Mouse (Mus musculus): ENCODE data around the gene Cldn10. TPM values are rescaled to one million over a fixed set of nuclear protein-coding genes. Genes with fewer than 3 reads are reported as not detected.
"Not testable (repeated sequence)": the region's sequence is repeated elsewhere in the genome, so short reads cannot be mapped to it uniquely, and the experiment has no call there.

Gene Cldn10
- polyA plus RNA-seq, 1 experiment, result 0.16 TPM

DNA sequence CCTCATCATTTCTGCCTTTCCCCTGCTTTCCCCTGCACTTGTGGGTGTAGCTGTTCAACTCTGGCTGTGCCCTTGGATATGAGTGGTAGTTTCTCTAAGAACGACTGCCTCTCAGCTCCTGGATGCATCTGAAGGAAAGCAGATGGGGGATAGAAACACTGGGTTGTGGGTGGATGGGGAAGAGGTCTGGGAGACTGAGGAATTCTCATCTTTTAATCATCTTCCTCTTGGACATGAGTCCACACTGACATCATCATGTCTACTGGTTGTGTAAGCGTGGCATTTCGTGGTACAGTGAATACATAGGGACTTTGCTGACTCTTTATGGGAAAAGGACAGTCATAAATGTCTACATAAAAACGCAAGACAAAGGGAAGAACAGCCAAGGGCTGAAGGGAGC is 31.7 kb upstream of the Cldn10 start:
- H3K4me1 ChIP-seq (ENCODE audit: control insufficient read depth, insufficient read depth, low read length), result no peaks in the 10 kb centered on the region
- H3K4me3 ChIP-seq (ENCODE audit: control insufficient read depth, low read depth, low read length), result no peak overlapping the region
- no peaks in the 10 kb centered on the region for H3K27me3 ChIP-seq (ENCODE audit: control insufficient read depth, insufficient read depth, low read length)
- no peaks in the 10 kb centered on the region for H3K36me3 ChIP-seq (ENCODE audit: control insufficient read depth, insufficient read depth, low read length)
- H3K27ac ChIP-seq (ENCODE audit: control insufficient read depth, insufficient read depth, low read depth, low read length), result no peak overlapping the region
- TF ChIP-seq CTCF (IDR thresholded peaks at IDR 0.05; ENCODE audit: control insufficient read depth, insufficient read depth, insufficient replicate concordance, low read depth, low read length), result no peak
- TF ChIP-seq POLR2A (IDR thresholded peaks at IDR 0.05; ENCODE audit: control insufficient read depth, low read depth, low read length), result no peak

DNA sequence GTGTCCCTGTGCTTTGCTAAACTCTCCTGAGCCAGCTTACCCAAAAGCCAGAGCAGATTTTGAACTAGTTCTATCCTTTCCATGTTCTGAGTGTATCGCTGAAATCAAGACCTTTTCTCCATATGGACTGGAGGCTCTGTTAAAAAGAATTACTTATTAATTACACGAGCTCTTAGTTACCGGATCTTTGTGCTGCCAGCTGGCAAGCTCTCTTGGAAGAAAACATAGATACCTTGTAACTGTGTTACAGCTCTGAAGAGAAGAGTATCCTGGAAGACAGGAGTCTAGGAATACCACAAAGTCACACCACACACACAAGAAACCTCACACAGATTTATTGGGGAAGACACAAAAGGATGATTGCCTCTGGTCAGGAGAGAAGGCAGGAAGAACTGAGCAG is 31.1 kb upstream of the Cldn10 start:
- TF ChIP-seq POLR2A (IDR thresholded peaks at IDR 0.05; ENCODE audit: control insufficient read depth, low read depth, low read length), result no peak
- no peak for TF ChIP-seq CTCF (IDR thresholded peaks at IDR 0.05; ENCODE audit: control insufficient read depth, insufficient read depth, insufficient replicate concordance, low read depth, low read length)
- no peaks in the 10 kb centered on the region for H3K4me1 ChIP-seq (ENCODE audit: control insufficient read depth, insufficient read depth, low read length)
- no peaks in the 10 kb centered on the region for H3K36me3 ChIP-seq (ENCODE audit: control insufficient read depth, insufficient read depth, low read length)
- no peaks in the 10 kb centered on the region for H3K27me3 ChIP-seq (ENCODE audit: control insufficient read depth, insufficient read depth, low read length)
- H3K27ac ChIP-seq (ENCODE audit: control insufficient read depth, insufficient read depth, low read depth, low read length), result no peak overlapping the region
- peak overlapping the region; percentile 10; the same call in 1 of the 2 replicates for H3K4me3 ChIP-seq (ENCODE audit: control insufficient read depth, low read depth, low read length)

DNA sequence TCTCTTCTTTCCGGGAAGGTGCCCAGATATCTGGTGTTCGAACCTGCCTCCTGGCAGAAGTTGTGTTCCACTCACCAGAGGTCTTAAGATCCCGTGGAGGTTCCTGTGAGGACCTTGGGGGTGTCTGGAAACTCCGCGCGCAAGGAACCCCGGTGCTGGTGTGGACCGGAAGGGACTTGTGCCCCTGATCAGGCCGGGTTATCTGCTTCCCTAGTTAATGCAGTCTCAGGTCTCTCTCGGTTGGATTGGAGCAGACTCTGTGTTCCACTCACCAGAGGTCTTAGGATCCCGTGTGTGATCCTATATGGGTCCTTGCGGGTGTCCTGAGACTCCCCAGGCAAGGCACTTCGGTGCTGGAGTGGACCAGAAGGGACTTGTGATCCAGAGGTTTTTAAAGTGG is 24.3 kb upstream of the Cldn10 start:
- not testable (repeated sequence) for H3K4me1 ChIP-seq (ENCODE audit: control insufficient read depth, insufficient read depth, low read length); H3K27me3 ChIP-seq (ENCODE audit: control insufficient read depth, insufficient read depth, low read length); H3K36me3 ChIP-seq (ENCODE audit: control insufficient read depth, insufficient read depth, low read length); H3K27ac ChIP-seq (ENCODE audit: control insufficient read depth, insufficient read depth, low read depth, low read length); H3K4me3 ChIP-seq (ENCODE audit: control insufficient read depth, low read depth, low read length)

DNA sequence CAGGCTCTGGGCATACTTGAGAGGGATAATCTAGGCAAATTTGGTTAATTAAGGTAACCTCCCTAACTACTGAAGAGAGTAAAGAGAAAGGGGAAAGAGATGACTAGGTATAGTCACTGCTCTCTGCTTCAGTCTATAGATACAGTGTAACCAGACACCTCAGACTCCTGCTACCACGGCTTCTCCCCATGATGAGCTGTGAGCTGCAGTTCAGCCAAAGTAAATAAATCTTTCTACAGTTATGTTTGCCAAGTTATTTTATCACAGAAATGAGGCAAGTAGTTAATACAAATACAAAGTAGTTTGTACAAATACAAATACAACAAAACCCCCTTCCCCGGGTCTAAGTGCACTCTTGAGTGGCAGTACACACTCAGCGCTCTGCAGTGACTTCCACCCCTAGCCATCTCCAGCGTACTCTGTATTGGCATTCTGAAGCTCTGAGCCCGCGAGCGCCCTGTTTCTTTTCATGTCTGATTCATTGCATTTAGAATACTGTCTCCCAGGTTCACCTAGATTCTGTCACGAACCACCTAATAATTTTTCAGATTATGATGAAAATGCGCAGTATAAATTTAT is 23.7 kb upstream of the Cldn10 start:
- Histone ChIP-seq H3K4me3 (ENCODE audit: control insufficient read depth, low read depth, low read length) (no peak overlapping the region), H3K36me3 (ENCODE audit: control insufficient read depth, insufficient read depth, low read length) (no peaks in the 10 kb centered on the region), H3K4me1 (ENCODE audit: control insufficient read depth, insufficient read depth, low read length) (no peaks in the 10 kb centered on the region), H3K27me3 (ENCODE audit: control insufficient read depth, insufficient read depth, low read length) (no peaks in the 10 kb centered on the region), H3K27ac (ENCODE audit: control insufficient read depth, insufficient read depth, low read depth, low read length) (no peak overlapping the region)
- TF ChIP-seq POLR2A (IDR thresholded peaks at IDR 0.05; ENCODE audit: control insufficient read depth, low read depth, low read length), result no peak
- TF ChIP-seq CTCF (IDR thresholded peaks at IDR 0.05; ENCODE audit: control insufficient read depth, insufficient read depth, insufficient replicate concordance, low read depth, low read length), result no peak

DNA sequence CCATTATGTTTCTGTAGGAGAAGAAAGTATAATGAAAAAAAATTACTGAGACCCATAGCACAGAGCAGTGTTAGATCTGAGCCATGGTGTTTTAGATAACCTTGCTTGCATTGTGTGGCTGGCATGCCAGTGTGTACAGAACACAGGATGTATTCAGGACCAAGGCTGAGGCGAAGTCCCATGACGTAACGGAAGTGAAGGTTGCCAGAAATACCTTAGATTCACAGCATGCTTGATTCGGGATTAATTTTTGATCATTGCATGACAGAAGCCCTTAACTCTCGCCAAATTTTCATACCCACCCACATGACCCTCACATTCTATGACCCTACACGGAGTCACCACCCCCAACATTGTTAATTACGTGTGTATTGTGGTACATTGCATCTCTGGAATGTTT is 22.4 kb upstream of the Cldn10 start:
- Histone ChIP-seq H3K36me3 (ENCODE audit: control insufficient read depth, insufficient read depth, low read length) (no peaks in the 10 kb centered on the region), H3K4me3 (ENCODE audit: control insufficient read depth, low read depth, low read length) (no peak overlapping the region), H3K27ac (ENCODE audit: control insufficient read depth, insufficient read depth, low read depth, low read length) (no peak overlapping the region), H3K27me3 (ENCODE audit: control insufficient read depth, insufficient read depth, low read length) (no peaks in the 10 kb centered on the region), H3K4me1 (ENCODE audit: control insufficient read depth, insufficient read depth, low read length) (no peaks in the 10 kb centered on the region)
- TF ChIP-seq POLR2A (IDR thresholded peaks at IDR 0.05; ENCODE audit: control insufficient read depth, low read depth, low read length), result no peak
- no peak for TF ChIP-seq CTCF (IDR thresholded peaks at IDR 0.05; ENCODE audit: control insufficient read depth, insufficient read depth, insufficient replicate concordance, low read depth, low read length)

DNA sequence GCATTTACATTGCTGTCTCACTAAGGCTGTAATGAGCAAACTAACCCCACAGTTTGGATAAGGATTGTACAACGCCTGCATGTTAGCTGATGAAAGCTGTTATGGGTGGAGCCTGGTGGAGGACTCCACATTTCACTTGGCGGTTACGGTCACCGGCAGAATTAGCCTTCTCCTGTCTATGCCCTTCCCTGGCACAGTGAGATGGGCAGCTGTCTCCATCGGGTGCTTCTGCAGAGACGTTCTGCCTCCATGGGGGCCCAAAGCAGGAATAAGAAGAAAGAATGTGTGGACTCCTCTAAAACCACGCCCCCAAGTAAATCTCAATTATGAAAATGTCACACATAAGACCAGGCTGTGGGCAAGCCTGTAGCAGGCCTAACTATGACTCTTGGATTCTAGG is 21.8 kb upstream of the Cldn10 start:
- no peaks in the 10 kb centered on the region for H3K27me3 ChIP-seq (ENCODE audit: control insufficient read depth, insufficient read depth, low read length)
- H3K27ac ChIP-seq (ENCODE audit: control insufficient read depth, insufficient read depth, low read depth, low read length), result no peak overlapping the region
- no peaks in the 10 kb centered on the region for H3K36me3 ChIP-seq (ENCODE audit: control insufficient read depth, insufficient read depth, low read length)
- H3K4me1 ChIP-seq (ENCODE audit: control insufficient read depth, insufficient read depth, low read length), result no peaks in the 10 kb centered on the region
- no peak for TF ChIP-seq POLR2A (IDR thresholded peaks at IDR 0.05; ENCODE audit: control insufficient read depth, low read depth, low read length)
- no peak for TF ChIP-seq CTCF (IDR thresholded peaks at IDR 0.05; ENCODE audit: control insufficient read depth, insufficient read depth, insufficient replicate concordance, low read depth, low read length)
- no peak overlapping the region for H3K4me3 ChIP-seq (ENCODE audit: control insufficient read depth, low read depth, low read length)

DNA sequence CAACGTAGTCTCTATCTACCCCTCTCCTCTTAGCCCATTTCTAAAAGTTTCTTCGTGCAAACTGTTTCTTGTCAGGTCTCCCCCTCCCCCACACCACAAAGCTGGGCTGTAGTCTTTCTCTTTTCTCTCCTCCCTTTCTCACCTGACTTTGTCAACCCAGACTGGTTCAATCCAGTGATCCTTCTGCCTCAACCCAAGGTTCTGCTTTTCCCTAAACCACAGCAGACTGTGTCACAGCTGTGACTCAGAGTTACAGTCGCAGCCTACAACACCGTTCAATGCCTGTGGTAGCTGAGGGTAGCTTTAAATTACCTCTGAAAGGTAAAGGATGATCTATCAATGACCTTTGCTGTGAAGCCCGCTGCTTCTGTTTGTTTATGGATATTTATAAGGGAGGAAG is 21.3 kb upstream of the Cldn10 start:
- no peaks in the 10 kb centered on the region for H3K4me1 ChIP-seq (ENCODE audit: control insufficient read depth, insufficient read depth, low read length)
- no peak overlapping the region for H3K27ac ChIP-seq (ENCODE audit: control insufficient read depth, insufficient read depth, low read depth, low read length)
- no peaks in the 10 kb centered on the region for H3K27me3 ChIP-seq (ENCODE audit: control insufficient read depth, insufficient read depth, low read length)
- TF ChIP-seq CTCF (IDR thresholded peaks at IDR 0.05; ENCODE audit: control insufficient read depth, insufficient read depth, insufficient replicate concordance, low read depth, low read length) (no peak), POLR2A (IDR thresholded peaks at IDR 0.05; ENCODE audit: control insufficient read depth, low read depth, low read length) (no peak)
- no peaks in the 10 kb centered on the region for H3K36me3 ChIP-seq (ENCODE audit: control insufficient read depth, insufficient read depth, low read length)
- no peak overlapping the region for H3K4me3 ChIP-seq (ENCODE audit: control insufficient read depth, low read depth, low read length)
